Mouse (Mus musculus): Measurements from ENCODE around the gene Pax5. TPM values are rescaled to one million over a fixed set of nuclear protein-coding genes. Genes with fewer than 3 reads are reported as not detected.

Gene Pax5
- total and polyA plus RNA-seq, 3 experiments = 0.68 to 1.5 (median 1.1) TPM

DNA sequence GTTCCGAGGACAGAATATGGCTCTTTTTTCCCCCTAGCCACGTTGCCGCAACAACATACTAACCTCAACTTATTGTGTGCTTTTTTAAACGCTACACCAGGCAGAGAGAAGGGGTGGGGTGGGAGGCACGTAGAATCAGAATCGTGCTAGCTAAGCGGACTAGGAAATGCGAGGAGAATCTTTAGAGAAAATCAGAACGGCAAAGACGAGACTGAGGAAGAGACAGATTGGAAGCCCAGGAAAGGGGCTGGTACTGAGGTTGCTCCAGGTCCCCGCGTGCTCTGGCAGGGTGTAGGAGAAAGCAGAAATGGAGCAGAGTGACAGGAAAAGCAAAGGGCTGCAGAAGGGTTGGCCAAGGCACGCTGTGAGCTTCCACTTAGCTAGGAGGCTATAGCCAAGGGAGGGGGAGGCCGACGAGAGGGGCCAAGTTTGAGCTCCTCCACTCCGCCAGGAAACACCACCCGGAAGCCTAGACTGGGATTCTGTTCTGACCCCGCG, 3.3 kb upstream of the Pax5 start:
- peak in 1 of 2 experiments; percentile 4 for DNase-seq
- Histone ChIP-seq H3K9ac (ENCODE audit: low read depth, low read length) (no peak overlapping the region), H3K4me3 (no peak overlapping the region), H3K4me1 (ENCODE audit: control insufficient read depth, insufficient read depth, low read length) (no peaks in the 10 kb centered on the region), H3K27me3 (ENCODE audit: control insufficient read depth, insufficient read depth, low read length) (peaks cover 37% of the 10 kb centered on the region), H3K36me3 (ENCODE audit: control insufficient read depth, insufficient read depth, low read length) (no peaks in the 10 kb centered on the region), H3K79me2 (replicated peaks; ENCODE audit: control insufficient read depth, insufficient read depth, low read length) (no peaks in the 10 kb centered on the region), H3K27ac (no peak overlapping the region)
- intact Hi-C loops (cut with DNase I) = no loop called here
- no peak for TF ChIP-seq CTCF (IDR thresholded peaks at IDR 0.05)
- TF ChIP-seq EP300 (IDR thresholded peaks at IDR 0.05; ENCODE audit: insufficient read depth, low read depth, low read length) = no peak
- no peak for TF ChIP-seq POLR2A (IDR thresholded peaks at IDR 0.05; ENCODE audit: insufficient read depth, low read depth, low read length)
- WGBS = 3% methylated on average over 19 of the region's 19 CpGs

DNA sequence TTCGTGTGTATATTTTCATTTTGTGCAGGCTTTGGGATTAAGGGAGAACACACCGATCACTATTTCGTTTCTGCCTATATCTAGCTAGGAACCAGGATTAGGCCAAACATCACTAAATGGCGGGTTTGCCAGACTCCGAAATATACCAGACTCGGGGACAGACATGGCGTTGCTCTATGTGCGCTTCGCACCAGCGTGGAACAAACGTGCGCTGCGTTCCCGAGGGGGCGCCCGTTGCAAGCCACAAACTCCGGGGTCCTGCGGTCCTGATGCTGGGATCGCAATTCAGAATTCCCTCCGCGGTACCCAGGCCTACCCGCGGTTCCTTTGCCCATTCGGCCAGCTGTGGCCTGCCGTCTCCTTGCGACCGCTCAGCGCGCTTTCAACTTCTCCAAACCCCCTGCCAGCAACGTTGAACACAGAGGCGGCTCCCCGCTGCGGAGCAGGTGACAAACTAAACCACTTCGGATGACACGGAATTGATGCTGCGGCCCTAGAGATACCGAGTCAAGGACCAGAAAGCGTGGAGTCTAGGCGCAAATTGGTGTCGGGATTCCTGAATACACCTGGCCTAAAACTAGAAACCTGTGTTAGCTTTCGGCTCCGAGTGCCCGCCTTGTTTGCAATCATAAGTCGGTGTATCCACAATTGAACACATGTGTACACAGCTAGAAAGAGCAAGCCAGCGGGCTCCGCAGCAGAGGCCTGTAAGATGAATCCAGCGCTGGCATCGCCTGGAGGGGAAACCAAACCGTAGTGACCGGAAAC, 2.7 kb upstream of the Pax5 start:
- Histone ChIP-seq H3K27me3 (ENCODE audit: control insufficient read depth, insufficient read depth, low read length) (peaks cover 33% of the 10 kb centered on the region), H3K4me1 (ENCODE audit: control insufficient read depth, insufficient read depth, low read length) (no peaks in the 10 kb centered on the region), H3K9ac (ENCODE audit: low read depth, low read length) (no peak overlapping the region), H3K36me3 (ENCODE audit: control insufficient read depth, insufficient read depth, low read length) (no peaks in the 10 kb centered on the region), H3K27ac (no peak overlapping the region), H3K79me2 (replicated peaks; ENCODE audit: control insufficient read depth, insufficient read depth, low read length) (no peaks in the 10 kb centered on the region), H3K4me3 (no peak overlapping the region)
- 3% methylated on average over 50 of the region's 50 CpGs for WGBS
- intact Hi-C loops (cut with DNase I) = no loop called here
- peak; percentile 32 to 36 for DNase-seq
- TF ChIP-seq CTCF (IDR thresholded peaks at IDR 0.05) (no peak), EP300 (IDR thresholded peaks at IDR 0.05; ENCODE audit: insufficient read depth, low read depth, low read length) (no peak), POLR2A (IDR thresholded peaks at IDR 0.05; ENCODE audit: insufficient read depth, low read depth, low read length) (no peak)

DNA sequence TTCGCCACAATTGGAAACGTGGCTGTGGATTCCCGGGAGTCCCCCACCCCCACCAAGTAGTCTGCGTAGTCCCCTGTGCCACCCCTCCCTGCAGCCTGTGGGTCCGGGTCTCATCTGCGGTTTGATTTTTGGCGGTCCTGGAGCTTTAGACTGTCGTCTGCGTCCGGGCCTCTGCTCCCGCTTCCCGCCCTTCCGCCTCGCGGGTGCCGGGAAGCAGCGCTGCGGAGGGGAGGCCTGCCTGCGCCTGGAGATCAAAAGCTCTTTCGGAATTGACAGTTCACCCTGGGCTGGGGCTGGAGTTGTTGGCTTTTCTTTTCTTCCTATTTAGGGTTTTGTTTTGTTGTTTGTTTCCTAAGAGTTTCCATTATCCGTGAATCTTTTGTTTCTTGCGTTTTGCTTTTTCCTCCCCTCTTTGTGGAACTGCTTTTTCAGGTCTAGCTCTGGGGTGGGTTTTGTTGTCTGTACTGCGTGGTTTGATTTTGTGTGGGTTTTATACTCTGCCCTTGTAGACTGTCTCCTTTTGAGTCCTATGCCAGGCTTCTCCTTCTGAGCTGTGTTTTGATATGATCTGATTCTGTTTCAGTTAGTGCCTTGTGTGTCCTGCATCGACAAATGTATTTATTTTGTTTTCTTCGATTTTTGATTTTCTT, 1.9 kb upstream of the Pax5 start:
- WGBS = 4% methylated on average over 25 of the region's 25 CpGs

DNA sequence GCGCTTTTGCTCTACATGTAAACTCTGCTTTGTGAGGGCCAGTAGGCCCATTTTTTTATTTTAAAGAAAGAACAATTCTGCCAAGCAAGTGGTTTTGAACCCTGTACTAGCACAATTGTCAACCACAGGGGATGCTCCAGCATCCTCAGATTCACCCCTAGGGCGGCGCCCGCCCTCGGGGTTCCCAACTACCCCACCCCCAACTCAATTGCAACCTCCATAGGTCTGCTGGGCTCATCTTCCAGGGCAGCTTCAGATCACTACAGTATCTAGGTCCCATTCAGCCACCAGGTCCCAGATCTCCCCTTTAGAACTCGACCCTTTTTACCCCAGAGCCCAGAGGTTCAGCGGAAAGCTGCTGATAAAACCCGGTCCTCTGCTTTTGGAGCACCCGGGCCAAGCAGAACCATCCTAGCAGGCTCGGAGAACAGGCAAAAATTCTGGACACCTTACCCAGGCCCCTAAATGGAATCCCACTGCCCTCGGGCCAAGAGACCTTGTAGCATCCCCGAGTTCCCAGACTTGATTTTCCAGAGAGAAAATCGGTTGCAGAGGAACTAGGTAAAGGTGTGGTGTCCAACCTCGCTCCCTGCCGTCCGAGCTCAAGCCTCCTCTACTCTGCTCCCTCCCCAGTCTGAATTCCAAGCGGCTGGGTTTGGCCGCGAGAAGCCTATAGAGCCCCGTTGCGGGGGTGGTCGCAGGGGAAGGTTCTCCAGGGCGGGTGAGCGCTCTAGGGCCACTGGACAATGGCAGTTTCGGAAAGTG, 1.0 kb upstream of the Pax5 start:
- Histone ChIP-seq H3K36me3 (ENCODE audit: control insufficient read depth, insufficient read depth, low read length) (no peaks in the 10 kb centered on the region), H3K4me1 (ENCODE audit: control insufficient read depth, insufficient read depth, low read length) (no peaks in the 10 kb centered on the region), H3K27me3 (ENCODE audit: control insufficient read depth, insufficient read depth, low read length) (peaks cover 31% of the 10 kb centered on the region), H3K4me3 (no peak overlapping the region), H3K79me2 (replicated peaks; ENCODE audit: control insufficient read depth, insufficient read depth, low read length) (no peaks in the 10 kb centered on the region), H3K9ac (ENCODE audit: low read depth, low read length) (no peak overlapping the region), H3K27ac (no peak overlapping the region)
- intact Hi-C loops (cut with DNase I) = no loop called here
- DNase-seq = peak in 1 of 2 experiments; percentile 4
- TF ChIP-seq POLR2A (IDR thresholded peaks at IDR 0.05; ENCODE audit: insufficient read depth, low read depth, low read length) (no peak), EP300 (IDR thresholded peaks at IDR 0.05; ENCODE audit: insufficient read depth, low read depth, low read length) (no peak), CTCF (IDR thresholded peaks at IDR 0.05) (no peak)
- 4% methylated on average over 25 of the region's 25 CpGs for WGBS

More for the DNA sequence above, 1.9 kb upstream of the Pax5 start:
- intact Hi-C loops (cut with DNase I) = no loop called here
- Histone ChIP-seq H3K36me3 (ENCODE audit: control insufficient read depth, insufficient read depth, low read length) (no peaks in the 10 kb centered on the region), H3K9ac (ENCODE audit: low read depth, low read length) (no peak overlapping the region), H3K27ac (no peak overlapping the region), H3K4me3 (0 out of 2 replicates have a peak overlapping the region, but pooled peaks have one; percentile 14), H3K79me2 (replicated peaks; ENCODE audit: control insufficient read depth, insufficient read depth, low read length) (no peaks in the 10 kb centered on the region), H3K27me3 (ENCODE audit: control insufficient read depth, insufficient read depth, low read length) (peaks cover 30% of the 10 kb centered on the region), H3K4me1 (ENCODE audit: control insufficient read depth, insufficient read depth, low read length) (no peaks in the 10 kb centered on the region)
- TF ChIP-seq CTCF (IDR thresholded peaks at IDR 0.05) = no peak
- no peak for TF ChIP-seq POLR2A (IDR thresholded peaks at IDR 0.05; ENCODE audit: insufficient read depth, low read depth, low read length)
- no peak for TF ChIP-seq EP300 (IDR thresholded peaks at IDR 0.05; ENCODE audit: insufficient read depth, low read depth, low read length)
- peak; percentile 9 to 32 for DNase-seq

DNA sequence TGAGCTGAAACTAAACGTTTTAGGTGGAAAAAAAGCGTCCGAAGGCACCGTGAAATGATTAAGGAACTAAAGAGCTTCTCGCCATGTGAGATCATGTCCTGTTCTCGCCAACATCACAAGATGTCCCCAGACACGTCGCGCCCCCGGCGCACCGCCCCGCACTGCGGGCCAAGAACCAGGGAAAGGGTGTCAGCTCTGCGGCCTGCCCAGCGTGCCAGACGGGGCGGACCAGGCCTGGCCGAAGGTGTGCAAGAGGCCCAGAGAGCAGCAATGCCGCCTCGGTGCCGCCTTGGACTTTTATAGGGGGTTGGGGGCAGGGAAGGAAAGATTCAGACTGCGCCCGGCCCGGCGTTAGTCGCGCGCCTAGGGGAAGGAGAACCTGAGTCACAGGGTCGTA, 412 bp upstream of the Pax5 start:
- peak; percentile 22 to 36 for DNase-seq
- no peaks in the 10 kb centered on the region for H3K79me2 ChIP-seq (replicated peaks; ENCODE audit: control insufficient read depth, insufficient read depth, low read length)

More for the DNA sequence above, 412 bp upstream of the Pax5 start:
- peaks cover 31% of the 10 kb centered on the region for H3K27me3 ChIP-seq (ENCODE audit: control insufficient read depth, insufficient read depth, low read length)
- no peaks in the 10 kb centered on the region for H3K4me1 ChIP-seq (ENCODE audit: control insufficient read depth, insufficient read depth, low read length)
- 4% methylated on average over 30 of the region's 30 CpGs for WGBS
- no peak overlapping the region for H3K9ac ChIP-seq (ENCODE audit: low read depth, low read length)
- H3K36me3 ChIP-seq (ENCODE audit: control insufficient read depth, insufficient read depth, low read length) = no peaks in the 10 kb centered on the region
- no peak overlapping the region for H3K27ac ChIP-seq
- intact Hi-C loops (cut with DNase I) = no loop called here
- no peak overlapping the region for H3K4me3 ChIP-seq
- TF ChIP-seq EP300 (IDR thresholded peaks at IDR 0.05; ENCODE audit: insufficient read depth, low read depth, low read length) = no peak
- no peak for TF ChIP-seq CTCF (IDR thresholded peaks at IDR 0.05)
- no peak for TF ChIP-seq POLR2A (IDR thresholded peaks at IDR 0.05; ENCODE audit: insufficient read depth, low read depth, low read length)

All from heart, adult 2 months (tissue).